Mouse (Mus musculus) midbrain, embryonic 13.5 days (tissue): ENCODE results near the gene Calhm3. TPM values are rescaled to one million over a fixed set of nuclear protein-coding genes. Genes with fewer than 3 reads are reported as not detected.

Experiments
- ATAC-seq: fragments of 200-750 bp; cut with Nextera tagmentation; 2 replicates; pipeline ENCODE4 v1.8.0; 2017; ENCODE audit warnings: mild to moderate bottlenecking, moderate TSS enrichment, moderate library complexity
- H3K27ac ChIP-seq: fragments of 300-500 bp; sonication (generic); 2 replicates; pipeline ENCODE4 v1.5.1; 2015; ENCODE audit warnings: inconsistent platforms, mild to moderate bottlenecking, moderate library complexity
- H3K27me3 ChIP-seq: fragments of 300-500 bp; sonication (generic); 2 replicates; pipeline ENCODE4 v1.6.1; 2015; ENCODE audit warnings: mild to moderate bottlenecking, inconsistent platforms
- H3K36me3 ChIP-seq: fragments of 300-500 bp; sonication (generic); 2 replicates; pipeline ENCODE4 v1.6.1; 2015; ENCODE audit warnings: mild to moderate bottlenecking, inconsistent platforms
- H3K4me1 ChIP-seq: fragments of 300-500 bp; sonication (generic); replicated peaks from 2 replicates; pipeline ENCODE4 v1.6.1; 2015; ENCODE audit warnings: inconsistent platforms
- H3K4me2 ChIP-seq: fragments of 300-500 bp; sonication (generic); replicated peaks from 2 replicates; pipeline ENCODE4 v1.6.1; 2015; ENCODE audit warnings: moderate library complexity, mild to moderate bottlenecking, inconsistent platforms
- H3K4me3 ChIP-seq: fragments of 300-500 bp; sonication (generic); replicated peaks from 2 replicates; pipeline ENCODE4 v1.5.1; 2015; ENCODE audit warnings: mild to moderate bottlenecking, inconsistent platforms
- H3K9ac ChIP-seq: fragments of 300-500 bp; sonication (generic); replicated peaks from 2 replicates; pipeline ENCODE4 v1.6.1; 2015; ENCODE audit warnings: mild to moderate bottlenecking, inconsistent platforms
- H3K9me3 ChIP-seq: fragments of 300-500 bp; sonication (generic); 2 replicates; pipeline ENCODE4 v1.6.1; 2016; ENCODE audit warnings: mild to moderate bottlenecking, inconsistent platforms
- WGBS: fragments of 180-500 bp; shearing (Covaris S2); methylation state at CpG from one replicate; pipeline ENCODE4 v1.1.7; 2015; 5-methylcytosine and 5-hydroxymethylcytosine counted together
- polyA plus RNA-seq: library from polyadenylated mRNA; unstranded; fragments of >200 nt; fragmentation: Nextera tagmentation; extraction: Ambion mirVana; gene quantifications from 2 replicates; pipeline ENCODE4 v1.2.1, GENCODE M21; 2015

The Calhm3 gene
- not detected in 2 replicates for polyA plus RNA-seq

DNA sequence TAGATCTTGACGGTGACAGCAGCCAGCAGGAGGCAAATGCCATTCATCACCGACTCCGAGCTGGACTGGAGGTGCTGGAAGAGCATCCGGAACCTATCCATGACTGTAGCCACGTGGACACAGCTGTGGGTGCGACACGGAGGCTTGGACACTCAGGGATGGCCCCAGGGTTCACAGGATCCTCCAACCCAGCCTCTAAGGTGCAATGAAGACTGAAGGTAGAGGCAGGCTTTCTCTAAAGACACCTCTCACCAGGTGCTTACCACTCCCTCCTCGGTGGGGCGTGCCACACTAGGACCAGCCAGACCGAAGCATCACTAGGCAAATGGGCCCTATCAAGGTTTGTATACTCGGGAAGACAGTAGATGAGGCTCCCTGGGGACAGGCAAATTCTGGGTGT lies at the start of gene Calhm3:
Calhm3 (minus strand) TSS at position 101 of the 400 bp plus-strand sequence.
- 83% methylated on average over 11 of the region's 11 CpGs for WGBS
- no peaks in the 10 kb centered on the region for H3K9me3 ChIP-seq
- H3K4me3 ChIP-seq: no peak within 1 kb of the TSS
- no peaks in the 10 kb centered on the region for H3K36me3 ChIP-seq
- H3K27me3 ChIP-seq: no peaks in the 10 kb centered on the region
- no peak within 1 kb of the TSS for H3K27ac ChIP-seq
- no peak for ATAC-seq
- no peak within 1 kb of the TSS for H3K9ac ChIP-seq
- no peak within 1 kb of the TSS for H3K4me2 ChIP-seq
- H3K4me1 ChIP-seq: no peaks in the 10 kb centered on the region

- H3K27me3 ChIP-seq: no peaks in the 10 kb centered on the region
- no peak overlapping the region for H3K9ac ChIP-seq
- H3K4me2 ChIP-seq: no peak overlapping the region
- no peaks in the 10 kb centered on the region for H3K9me3 ChIP-seq
- ATAC-seq: no peak
- peaks cover 3% of the 10 kb centered on the region; the same call in 1 of the 2 replicates for H3K4me1 ChIP-seq
- no peak overlapping the region for H3K27ac ChIP-seq
- no peaks in the 10 kb centered on the region for H3K36me3 ChIP-seq
- WGBS: 96% methylated on average over 1 of the region's 1 CpGs
- no peak overlapping the region for H3K4me3 ChIP-seq
Measured at GRCm38 (mm10) chr19:47206126-47206525, 48.6 kb upstream of the Calhm3 start.

- ATAC-seq: no peak
- peaks cover 9% of the 10 kb centered on the region; the same call in 1 of the 2 replicates for H3K4me1 ChIP-seq
- H3K4me2 ChIP-seq: no peak overlapping the region
- 89% methylated on average over 6 of the region's 6 CpGs for WGBS
- H3K27ac ChIP-seq: no peak overlapping the region
- H3K9me3 ChIP-seq: no peaks in the 10 kb centered on the region
- no peak overlapping the region for H3K9ac ChIP-seq
- H3K4me3 ChIP-seq: no peak overlapping the region
- no peaks in the 10 kb centered on the region for H3K36me3 ChIP-seq
- no peaks in the 10 kb centered on the region for H3K27me3 ChIP-seq
Measured at GRCm38 (mm10) chr19:47204653-47205052, 47.1 kb upstream of the Calhm3 start.

- Histone ChIP-seq H3K27me3 (no peaks in the 10 kb centered on the region), H3K4me1 (peaks cover 10% of the 10 kb centered on the region; the same call in 1 of the 2 replicates), H3K4me3 (no peak overlapping the region), H3K27ac (no peak overlapping the region), H3K4me2 (no peak overlapping the region), H3K36me3 (no peaks in the 10 kb centered on the region), H3K9me3 (no peaks in the 10 kb centered on the region), H3K9ac (no peak overlapping the region)
- 90% methylated on average over 6 of the region's 6 CpGs for WGBS
- ATAC-seq: no peak
Measured at GRCm38 (mm10) chr19:47203042-47203441, 45.5 kb upstream of the Calhm3 start.

- H3K4me2 ChIP-seq: no peak overlapping the region
- H3K27ac ChIP-seq: no peak overlapping the region
- no peak overlapping the region for H3K9ac ChIP-seq
- H3K4me1 ChIP-seq: peaks cover 10% of the 10 kb centered on the region; the same call in 1 of the 2 replicates
- 68% methylated on average over 6 of the region's 6 CpGs for WGBS
- no peaks in the 10 kb centered on the region for H3K36me3 ChIP-seq
- no peaks in the 10 kb centered on the region for H3K9me3 ChIP-seq
- no peak for ATAC-seq
- no peaks in the 10 kb centered on the region for H3K27me3 ChIP-seq
- H3K4me3 ChIP-seq: no peak overlapping the region
Measured at GRCm38 (mm10) chr19:47202429-47202828, 44.9 kb upstream of the Calhm3 start.

DNA sequence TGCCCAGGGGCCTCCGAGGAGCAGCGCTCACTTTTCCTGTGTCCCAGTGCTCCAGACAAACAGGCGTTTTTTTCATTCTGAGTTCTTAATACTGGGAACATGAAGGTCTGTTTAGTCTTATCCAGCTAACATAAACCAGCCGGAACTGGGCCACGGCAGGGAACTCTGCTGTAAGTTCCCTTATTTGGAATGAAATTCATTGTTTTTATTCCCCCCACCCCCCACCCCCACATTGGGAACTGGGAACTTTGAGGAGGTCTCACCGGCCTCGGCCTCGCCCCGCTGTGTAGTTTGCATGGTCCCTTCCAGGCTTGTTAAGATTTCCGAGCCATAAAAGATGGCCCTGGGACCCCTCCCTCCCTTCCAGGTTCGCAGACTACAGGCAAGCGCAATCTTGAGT lies 44.4 kb upstream of the Calhm3 start:
- 63% methylated on average over 12 of the region's 12 CpGs for WGBS
- no peak overlapping the region for H3K9ac ChIP-seq

GRCm38 (mm10) chr19:47198671-47199350 lies 41.2 kb upstream of the Calhm3 start:
- 80% methylated on average over 13 of the region's 13 CpGs for WGBS
- no peak overlapping the region for H3K9ac ChIP-seq
- no peak overlapping the region for H3K4me2 ChIP-seq
- peaks cover 10% of the 10 kb centered on the region; the same call in 1 of the 2 replicates for H3K4me1 ChIP-seq
- H3K27me3 ChIP-seq: no peaks in the 10 kb centered on the region
- H3K9me3 ChIP-seq: no peaks in the 10 kb centered on the region
- H3K36me3 ChIP-seq: no peaks in the 10 kb centered on the region
- no peak overlapping the region for H3K27ac ChIP-seq
- H3K4me3 ChIP-seq: no peak overlapping the region
- ATAC-seq: no peak; the same call in 1 of the 2 replicates

More for the DNA sequence above, 44.4 kb upstream of the Calhm3 start:
- no peak for ATAC-seq
- Histone ChIP-seq H3K4me3 (no peak overlapping the region), H3K4me1 (peaks cover 10% of the 10 kb centered on the region; the same call in 1 of the 2 replicates), H3K9me3 (no peaks in the 10 kb centered on the region), H3K27ac (no peak overlapping the region), H3K27me3 (no peaks in the 10 kb centered on the region), H3K4me2 (no peak overlapping the region), H3K36me3 (no peaks in the 10 kb centered on the region)

DNA sequence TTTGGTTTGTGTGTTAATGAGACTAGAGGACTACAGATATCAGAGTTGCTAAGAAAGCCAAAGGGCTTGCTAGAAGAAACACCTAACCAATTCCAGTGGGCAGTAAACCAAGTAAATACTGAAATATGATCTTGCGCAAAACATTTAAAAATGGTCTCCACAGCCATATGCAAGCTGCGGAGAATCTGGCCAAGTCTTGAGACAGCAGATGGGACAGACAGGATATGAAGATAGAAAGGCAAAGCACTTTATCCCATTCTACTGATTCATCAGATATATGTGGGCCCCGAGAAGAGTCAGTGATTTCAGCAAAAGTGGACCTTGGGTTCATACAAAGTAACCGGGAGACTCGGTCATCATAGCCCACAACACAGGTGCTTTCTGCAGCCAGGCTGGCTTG lies 34.6 kb upstream of the Calhm3 start:
- Histone ChIP-seq H3K27me3 (no peaks in the 10 kb centered on the region), H3K27ac (no peak overlapping the region), H3K4me1 (peaks cover 12% of the 10 kb centered on the region), H3K9me3 (no peaks in the 10 kb centered on the region), H3K4me3 (no peak overlapping the region), H3K9ac (no peak overlapping the region), H3K36me3 (no peaks in the 10 kb centered on the region), H3K4me2 (no peak overlapping the region)
- no peak for ATAC-seq
- WGBS: 99% methylated on average over 5 of the region's 5 CpGs

- peak overlapping the region; percentile 56 for H3K27ac ChIP-seq
Measured at GRCm38 (mm10) chr19:47188515-47189128, 31.1 kb upstream of the Calhm3 start.

DNA sequence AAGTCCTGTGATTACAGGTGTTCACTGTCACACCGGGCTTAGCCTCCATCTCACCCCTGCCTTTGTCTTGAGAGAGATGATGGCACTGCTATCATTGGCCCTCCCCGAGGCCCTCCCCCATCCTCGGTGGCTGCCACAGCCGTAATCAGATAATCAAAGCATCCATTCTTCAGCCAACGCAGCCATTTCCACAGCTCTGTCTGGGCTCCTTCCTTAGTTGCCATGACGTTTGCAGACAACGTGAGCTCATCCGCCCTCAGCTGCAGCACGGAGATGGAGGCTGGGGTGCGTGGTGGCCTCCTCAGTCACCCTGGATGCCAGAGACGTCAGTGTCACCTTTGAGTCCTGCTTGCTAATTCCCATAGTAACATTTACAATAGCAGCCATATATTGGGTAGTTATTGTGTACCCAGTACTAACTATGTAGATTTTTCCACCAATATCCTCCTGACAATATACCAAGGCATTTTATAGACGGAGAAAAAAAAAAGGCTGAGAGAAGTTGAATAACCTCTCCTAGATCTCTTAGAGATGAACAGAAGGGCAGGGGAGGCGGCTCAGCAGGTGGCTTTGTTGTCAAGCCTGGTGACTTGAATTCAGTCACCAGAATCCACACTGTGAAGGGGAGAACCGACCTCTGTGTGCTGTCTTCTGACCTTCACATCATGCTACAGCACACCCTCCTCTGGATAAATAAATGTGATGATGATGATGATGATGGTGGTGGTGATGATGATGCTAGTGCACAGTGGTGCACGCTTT lies 29.1 kb upstream of the Calhm3 start:
- H3K27me3 ChIP-seq: no peaks in the 10 kb centered on the region
- no peak overlapping the region for H3K9ac ChIP-seq
- H3K4me2 ChIP-seq: no peak overlapping the region
- no peak overlapping the region for H3K27ac ChIP-seq
- peaks cover 4% of the 10 kb centered on the region; the same call in 1 of the 2 replicates for H3K9me3 ChIP-seq
- H3K4me3 ChIP-seq: no peak overlapping the region
- 50% methylated on average over 15 of the region's 15 CpGs for WGBS
- no peaks in the 10 kb centered on the region for H3K36me3 ChIP-seq
- H3K4me1 ChIP-seq: peaks cover 18% of the 10 kb centered on the region
- ATAC-seq: no peak

More at GRCm38 (mm10) chr19:47188515-47189128, 31.1 kb upstream of the Calhm3 start:
- no peaks in the 10 kb centered on the region for H3K36me3 ChIP-seq
- peak; percentile 82 for ATAC-seq
- H3K4me1 ChIP-seq: peaks cover 18% of the 10 kb centered on the region
- H3K27me3 ChIP-seq: no peaks in the 10 kb centered on the region
- no peak overlapping the region for H3K4me2 ChIP-seq
- no peaks in the 10 kb centered on the region for H3K9me3 ChIP-seq
- no peak overlapping the region for H3K9ac ChIP-seq
- 71% methylated on average over 11 of the region's 11 CpGs for WGBS
- no peak overlapping the region for H3K4me3 ChIP-seq

DNA sequence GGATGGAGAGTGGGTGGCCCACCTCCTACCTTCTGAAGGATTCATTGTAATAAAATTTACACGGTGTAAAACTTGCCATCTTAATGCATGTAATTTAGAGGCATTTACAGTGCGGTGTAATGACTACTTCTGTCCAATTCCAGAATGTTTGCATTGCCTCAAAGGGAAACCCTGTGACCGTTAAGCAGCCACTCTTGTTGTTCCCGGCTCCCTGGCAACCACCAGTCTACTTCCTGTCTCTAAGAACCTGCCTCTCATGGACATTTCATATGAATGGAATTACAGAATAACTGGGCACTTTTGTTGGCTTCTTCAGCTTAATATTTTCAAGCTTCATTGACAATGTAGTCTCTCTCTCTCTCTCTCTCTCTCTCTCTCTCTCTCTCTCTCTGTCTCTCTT lies 27.2 kb upstream of the Calhm3 start:
- Histone ChIP-seq H3K9ac (no peak overlapping the region), H3K27ac (no peak overlapping the region), H3K27me3 (peaks cover 17% of the 10 kb centered on the region), H3K4me1 (peaks cover 26% of the 10 kb centered on the region), H3K4me3 (no peak overlapping the region), H3K4me2 (no peak overlapping the region), H3K9me3 (peaks cover 4% of the 10 kb centered on the region; the same call in 1 of the 2 replicates), H3K36me3 (no peaks in the 10 kb centered on the region)
- 59% methylated on average over 4 of the region's 4 CpGs for WGBS
- no peak for ATAC-seq

GRCm38 (mm10) chr19:47184221-47184620 lies 26.7 kb upstream of the Calhm3 start:
- peaks cover 22% of the 10 kb centered on the region for H3K27me3 ChIP-seq
- H3K27ac ChIP-seq: no peak overlapping the region
- H3K4me2 ChIP-seq: no peak overlapping the region
- H3K4me3 ChIP-seq: no peak overlapping the region
- peaks cover 4% of the 10 kb centered on the region; the same call in 1 of the 2 replicates for H3K9me3 ChIP-seq
- H3K9ac ChIP-seq: no peak overlapping the region
- no peaks in the 10 kb centered on the region for H3K36me3 ChIP-seq
- peaks cover 31% of the 10 kb centered on the region for H3K4me1 ChIP-seq
- 66% methylated on average over 8 of the region's 8 CpGs for WGBS
- no peak for ATAC-seq
